Comparison of ENCODE assay signal across 8 mouse cellular contexts in the genomic region with DNA sequence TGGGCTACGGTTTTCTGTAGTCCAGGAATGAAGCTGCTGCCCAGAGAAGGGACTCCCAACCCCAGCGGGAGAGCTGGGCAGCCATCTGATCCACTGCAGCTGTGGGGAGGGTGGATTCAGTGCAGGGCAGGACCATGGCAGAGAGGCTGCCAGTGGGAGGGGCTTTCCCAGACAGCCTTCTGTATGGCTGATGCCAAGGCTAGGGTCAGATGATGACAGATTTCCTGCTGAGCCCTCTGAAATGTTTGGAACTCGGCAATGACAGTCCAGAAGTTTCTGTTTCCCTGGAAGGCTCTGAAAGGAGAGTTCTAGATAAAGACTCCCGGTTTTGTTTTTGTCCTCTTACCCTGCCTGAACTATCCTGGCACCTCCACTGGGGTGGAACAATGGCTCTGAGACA. TPM values are rescaled to one million over a fixed set of nuclear protein-coding genes. Genes with fewer than 3 reads are reported as not detected.
DNase-seq lines count a peak whose midpoint lies in the region; ATAC-seq and TF ChIP-seq lines count a peak whose summit lies in the region.

No protein-coding gene starts in this region.

- H3K9ac ChIP-seq in liver, embryonic 14.5 days (replicated peaks), result peak overlapping the region; percentile 73
- H3K9ac ChIP-seq in neural tube, embryonic 15.5 days (replicated peaks), result no peak overlapping the region
- H3K9ac ChIP-seq in forebrain, embryonic 15.5 days (replicated peaks), result no peak overlapping the region

- no peaks in the 10 kb centered on the region; the same call in 1 of the 2 replicates for H3K27me3 ChIP-seq in erythroblast, embryonic 14.5 days (ENCODE audit: control insufficient read depth)
- H3K27me3 ChIP-seq in liver, embryonic 14.5 days (ENCODE audit: control insufficient read depth, insufficient read depth, low read length), result no peaks in the 10 kb centered on the region
- H3K27me3 ChIP-seq in neural tube, embryonic 15.5 days (replicated peaks), result no peaks in the 10 kb centered on the region
- H3K27me3 ChIP-seq in forebrain, embryonic 15.5 days, result no peaks in the 10 kb centered on the region

- H3K9me3 ChIP-seq in erythroblast, embryonic 14.5 days (ENCODE audit: control insufficient read depth, low read length), result peaks cover 15% of the 10 kb centered on the region
- peaks cover 3% of the 10 kb centered on the region; the same call in 1 of the 2 replicates for H3K9me3 ChIP-seq in liver, embryonic 14.5 days (ENCODE audit: control insufficient read depth, low read length)
- H3K9me3 ChIP-seq in neural tube, embryonic 15.5 days (replicated peaks), result no peaks in the 10 kb centered on the region
- no peaks in the 10 kb centered on the region for H3K9me3 ChIP-seq in forebrain, embryonic 15.5 days

- peaks cover 48% of the 10 kb centered on the region for H3K36me3 ChIP-seq in erythroblast, embryonic 14.5 days (ENCODE audit: control insufficient read depth)
- peaks cover 29% of the 10 kb centered on the region for H3K36me3 ChIP-seq in liver, embryonic 14.5 days (replicated peaks; ENCODE audit: control insufficient read depth, insufficient read depth, low read depth)
- H3K36me3 ChIP-seq in neural tube, embryonic 15.5 days, result peaks cover 28% of the 10 kb centered on the region
- peaks cover 24% of the 10 kb centered on the region for H3K36me3 ChIP-seq in forebrain, embryonic 15.5 days

- H3K27ac ChIP-seq in liver, embryonic 14.5 days, result peak overlapping the region; percentile 87
- no peak overlapping the region for H3K27ac ChIP-seq in neural tube, embryonic 15.5 days (replicated peaks)
- H3K27ac ChIP-seq in forebrain, embryonic 15.5 days (replicated peaks), result no peak overlapping the region

- H3K4me2 ChIP-seq in liver, embryonic 14.5 days (ENCODE audit: low read depth), result peak overlapping the region; percentile 81
- H3K4me2 ChIP-seq in neural tube, embryonic 15.5 days, result no peak overlapping the region
- H3K4me2 ChIP-seq in forebrain, embryonic 15.5 days (replicated peaks), result no peak overlapping the region

- ATAC-seq in activated CD4-positive, CD25-positive, alpha-beta regulatory T cell, adult 4 months, result peak; percentile 20
- peak; percentile 35 for ATAC-seq in inflammation-experienced regulatory T-cells, adult 6 months
- ATAC-seq in liver, embryonic 14.5 days (ENCODE audit: insufficient read depth), result peak; percentile 61
- no peak for ATAC-seq in neural tube, embryonic 15.5 days (ENCODE audit: low FRiP score)
- no peak for ATAC-seq in forebrain, embryonic 15.5 days (replicated peaks)

- peak; percentile 70 for DNase-seq in layer of hippocampus, adult 11-12 months (ENCODE audit: low spot score)
- DNase-seq in layer of hippocampus, postnatal 25 days (ENCODE audit: extremely low spot score in 1 of 2, low spot score in 1 of 2), result no peak
- no peak for DNase-seq in liver, embryonic 14.5 days (ENCODE audit: low read depth in 3 of 3, low spot score in 3 of 3)

- TF ChIP-seq CTCF in liver, embryonic 14.5 days (IDR thresholded peaks at IDR 0.05; ENCODE audit: low read depth), result no peak

- peaks cover 79% of the 10 kb centered on the region for H3K4me1 ChIP-seq in erythroblast, embryonic 14.5 days (ENCODE audit: control insufficient read depth)
- H3K4me1 ChIP-seq in liver, embryonic 14.5 days (replicated peaks; ENCODE audit: control insufficient read depth in 2 of 2, insufficient read depth in 2 of 2, low read length in 1 of 2), result peaks cover 33 to 34% of the 10 kb centered on the region in 2 experiments
- peaks cover 5% of the 10 kb centered on the region; the same call in 1 of the 2 replicates for H3K4me1 ChIP-seq in neural tube, embryonic 15.5 days
- no peaks in the 10 kb centered on the region for H3K4me1 ChIP-seq in forebrain, embryonic 15.5 days

- TF ChIP-seq EP300 in liver, embryonic 14.5 days (IDR thresholded peaks at IDR 0.05; ENCODE audit: low read depth), result no peak

- WGBS in liver, embryonic 14.5 days (ENCODE audit: insufficient replicate concordance), result 28% methylated on average over 4 of the region's 4 CpGs
- WGBS in neural tube, embryonic 15.5 days, result 47% methylated on average over 4 of the region's 4 CpGs
- whole genome bisulfite sequencing in forebrain, embryonic 15.5 days, result 49% methylated on average over 4 of the region's 4 CpGs

- H3K4me3 ChIP-seq in erythroblast, embryonic 14.5 days (replicated peaks), result peak overlapping the region; percentile 57
- H3K4me3 ChIP-seq in liver, embryonic 14.5 days (ENCODE audit: insufficient read depth in 1 of 2, low read depth in 2 of 2, low read length in 2 of 2), result peak overlapping the region in 1 of 2 experiments; percentile 28; a peak in 2 of 4 replicates
- H3K4me3 ChIP-seq in neural tube, embryonic 15.5 days (replicated peaks), result no peak overlapping the region
- H3K4me3 ChIP-seq in forebrain, embryonic 15.5 days, result no peak overlapping the region

RNA-seq across cellular contexts. Expression of gene Clic4, which starts 40.1 kb away (rescaled TPM):
- total RNA-seq in layer of hippocampus, postnatal 25 days (2021), result 10 to 100 TPM; 36.9 to 38.9 TPM
- 1 to 10 TPM; 4.5 to 8.8 TPM for polyA plus RNA-seq in activated CD4-positive, CD25-positive, alpha-beta regulatory T cell, adult 4 months (2017; shearing (Covaris generic))
- 3.6 and 3.8 TPM in 2 replicates for polyA plus RNA-seq in erythroblast, embryonic 14.5 days (2012)
- polyA plus RNA-seq in inflammation-experienced regulatory T-cells, adult 6 months (2017; shearing (Covaris generic)), result 1 to 10 TPM; 3.9 to 7.5 (median 6.4) TPM
- 29.7 and 40.8 TPM in 2 replicates for polyA plus RNA-seq in liver, embryonic 14.5 days (2012; rRNA removed)
- polyA plus RNA-seq in liver, embryonic 14.5 days (2014; fragmentation: Nextera tagmentation; extraction: Ambion mirVana), result 65.8 and 76.5 TPM in 2 replicates
- polyA plus RNA-seq in neural tube, embryonic 15.5 days (2015; fragmentation: Nextera tagmentation; extraction: Ambion mirVana), result 45.3 and 62.7 TPM in 2 replicates
- 114 and 116 TPM in 2 replicates for polyA plus RNA-seq in forebrain, embryonic 15.5 days (2015; fragmentation: Nextera tagmentation; extraction: Ambion mirVana)

RNA-seq across cellular contexts. Expression of gene Srrm1, which starts 40.4 kb away (rescaled TPM):
- 100 to 1,000 TPM; 102 to 140 TPM for total RNA-seq in layer of hippocampus, postnatal 25 days (2021)
- polyA plus RNA-seq in activated CD4-positive, CD25-positive, alpha-beta regulatory T cell, adult 4 months (2017; shearing (Covaris generic)), result 100 to 1,000 TPM; 205 to 216 TPM
- polyA plus RNA-seq in erythroblast, embryonic 14.5 days (2012), result 52.0 and 52.9 TPM in 2 replicates
- 100 to 1,000 TPM; 191 to 279 (median 247) TPM for polyA plus RNA-seq in inflammation-experienced regulatory T-cells, adult 6 months (2017; shearing (Covaris generic))
- polyA plus RNA-seq in liver, embryonic 14.5 days (2012; rRNA removed), result 26.7 and 43.6 TPM in 2 replicates
- 94.8 and 99.4 TPM in 2 replicates for polyA plus RNA-seq in liver, embryonic 14.5 days (2014; fragmentation: Nextera tagmentation; extraction: Ambion mirVana)
- polyA plus RNA-seq in neural tube, embryonic 15.5 days (2015; fragmentation: Nextera tagmentation; extraction: Ambion mirVana), result 174 and 181 TPM in 2 replicates
- 202 and 208 TPM in 2 replicates for polyA plus RNA-seq in forebrain, embryonic 15.5 days (2015; fragmentation: Nextera tagmentation; extraction: Ambion mirVana)

Comparison
In these comparisons a context has a peak if more than half of its experiments do, and no peak if none do; other contexts are left out.
1. ATAC-seq: peak in activated CD4-positive, CD25-positive, alpha-beta regulatory T cell, adult 4 months (single experiment), inflammation-experienced regulatory T-cells, adult 6 months (single experiment) and liver, embryonic 14.5 days (single experiment); none in neural tube, embryonic 15.5 days (single experiment) and forebrain, embryonic 15.5 days (single experiment).